Mouse (Mus musculus): ENCODE data around the gene Wdr1. TPM values are rescaled to one million over a fixed set of nuclear protein-coding genes. Genes with fewer than 3 reads are reported as not detected.

The Wdr1 gene
- polyA plus RNA-seq, 1 experiment from 2014 or later = 170 TPM

DNA sequence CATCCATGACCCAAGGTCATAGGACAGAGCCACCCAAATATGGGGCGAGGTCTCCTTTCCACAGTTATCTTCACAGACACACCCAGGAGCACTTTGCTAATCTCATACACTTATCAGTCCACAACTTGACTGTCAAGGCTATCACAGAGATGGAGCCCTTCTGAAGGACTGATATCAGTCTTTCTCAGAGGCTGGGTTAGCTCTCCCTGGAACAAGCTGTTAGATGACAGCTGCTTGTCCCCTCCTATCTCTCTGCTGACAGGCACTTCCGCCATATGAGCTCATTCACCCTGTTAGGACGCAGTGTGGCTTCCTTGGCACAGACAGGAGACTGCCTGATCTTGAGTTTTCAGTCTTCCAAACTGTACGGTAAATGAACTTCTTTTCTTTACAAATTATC lies 53.5 kb downstream of the Wdr1 start:
- WGBS = 88% methylated on average over 4 of the region's 4 CpGs

DNA sequence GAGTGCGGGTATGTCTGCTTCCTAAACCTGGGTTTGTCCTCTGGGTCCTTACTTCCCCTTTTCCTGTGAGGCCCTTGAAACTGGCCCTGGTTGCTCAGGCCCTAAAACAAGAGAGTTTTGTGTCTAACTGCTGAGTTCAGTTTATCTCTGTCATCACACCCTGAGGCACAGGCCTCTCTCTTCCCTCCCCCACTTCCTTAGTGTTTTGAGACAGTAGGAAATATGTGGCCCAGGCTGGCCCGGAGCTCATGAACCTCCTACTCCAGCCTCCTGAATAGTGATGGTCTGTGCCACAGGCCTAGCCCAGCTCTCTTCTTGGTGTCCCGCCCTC lies 57.6 kb downstream of the Wdr1 start:
- WGBS = 90% methylated on average over 3 of the region's 3 CpGs
- no peaks in the 10 kb centered on the region for H3K9me3 ChIP-seq (replicated peaks)
- H3K9ac ChIP-seq (replicated peaks) = no peak overlapping the region
- no peaks in the 10 kb centered on the region for H3K27me3 ChIP-seq (replicated peaks)
- no peak overlapping the region for H3K4me3 ChIP-seq (replicated peaks)
- H3K36me3 ChIP-seq = no peaks in the 10 kb centered on the region
- ATAC-seq (ENCODE audit: low FRiP score) = no peak
- no peak overlapping the region for H3K4me2 ChIP-seq
- H3K4me1 ChIP-seq = no peaks in the 10 kb centered on the region
- no peak overlapping the region for H3K27ac ChIP-seq (replicated peaks)

More for the DNA sequence above, 53.5 kb downstream of the Wdr1 start:
- H3K4me2 ChIP-seq = no peak overlapping the region
- H3K27ac ChIP-seq (replicated peaks) = no peak overlapping the region
- no peaks in the 10 kb centered on the region for H3K4me1 ChIP-seq
- no peaks in the 10 kb centered on the region for H3K36me3 ChIP-seq
- H3K9me3 ChIP-seq (replicated peaks) = no peaks in the 10 kb centered on the region
- no peak overlapping the region for H3K9ac ChIP-seq (replicated peaks)
- no peaks in the 10 kb centered on the region for H3K27me3 ChIP-seq (replicated peaks)
- no peak overlapping the region for H3K4me3 ChIP-seq (replicated peaks)
- no peak for ATAC-seq (ENCODE audit: low FRiP score)

DNA sequence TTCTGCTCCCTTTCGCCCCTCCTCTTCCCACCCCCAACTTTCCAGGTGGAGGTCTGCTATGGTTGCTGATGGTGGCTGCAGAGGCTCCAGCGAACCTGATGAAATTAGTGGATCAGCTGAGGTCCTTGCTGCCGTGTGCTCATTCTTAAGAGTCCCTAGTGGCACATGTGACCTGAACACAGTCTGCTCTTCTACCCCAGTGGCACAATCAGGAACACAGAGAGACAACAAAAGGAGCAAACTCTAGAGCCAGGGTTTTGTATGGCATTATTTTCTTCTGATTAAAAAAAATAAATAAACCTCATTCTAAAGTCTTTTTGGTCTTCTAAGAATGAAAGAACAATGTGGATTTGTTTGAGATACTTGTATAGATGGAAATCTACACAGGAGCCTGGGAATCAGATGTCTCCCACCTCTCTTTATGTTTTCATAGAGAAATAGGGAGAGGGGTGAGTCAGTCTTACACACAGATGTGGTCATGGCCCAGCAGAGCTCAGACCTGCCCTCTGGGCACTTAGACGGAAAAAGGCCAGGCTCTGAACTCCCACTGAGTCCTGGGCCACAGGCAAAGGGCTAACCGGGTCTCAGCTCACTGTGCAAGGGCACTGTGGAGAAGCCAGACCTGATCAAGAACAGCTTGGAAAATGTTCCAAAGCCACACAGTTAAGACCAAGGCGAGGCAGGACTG lies 58.1 kb downstream of the Wdr1 start:
- no peaks in the 10 kb centered on the region for H3K9me3 ChIP-seq (replicated peaks)
- 59% methylated on average over 6 of the region's 6 CpGs for WGBS
- no peak overlapping the region for H3K27ac ChIP-seq (replicated peaks)
- H3K36me3 ChIP-seq = no peaks in the 10 kb centered on the region
- no peaks in the 10 kb centered on the region for H3K4me1 ChIP-seq
- no peak overlapping the region for H3K4me3 ChIP-seq (replicated peaks)
- no peaks in the 10 kb centered on the region for H3K27me3 ChIP-seq (replicated peaks)
- no peak overlapping the region for H3K9ac ChIP-seq (replicated peaks)
- ATAC-seq (ENCODE audit: low FRiP score) = no peak
- no peak overlapping the region for H3K4me2 ChIP-seq

DNA sequence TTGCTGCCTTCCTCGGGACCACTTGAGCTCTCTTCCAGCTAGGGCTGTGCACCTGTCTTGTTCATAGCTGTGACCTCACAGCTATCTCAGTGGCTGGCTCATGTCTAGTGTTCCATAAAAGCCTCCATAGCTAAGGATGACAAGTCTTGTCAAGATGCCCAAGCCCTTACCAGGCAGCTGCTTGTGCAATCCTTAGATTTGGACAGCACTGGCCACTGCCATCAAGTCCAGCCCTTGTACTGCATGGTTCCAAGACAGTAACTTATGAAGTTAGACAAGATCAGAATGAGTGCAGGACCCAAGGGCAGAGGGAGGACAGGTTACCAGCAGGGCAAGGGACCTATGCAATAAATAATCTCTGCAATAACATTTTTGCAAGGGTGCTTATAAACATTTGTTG lies 58.9 kb downstream of the Wdr1 start:
- no peak overlapping the region for H3K9ac ChIP-seq (replicated peaks)
- WGBS = 83% methylated on average over 1 of the region's 1 CpGs
- no peak overlapping the region for H3K4me2 ChIP-seq
- no peak for ATAC-seq (ENCODE audit: low FRiP score)
- H3K9me3 ChIP-seq (replicated peaks) = no peaks in the 10 kb centered on the region
- H3K4me3 ChIP-seq (replicated peaks) = no peak overlapping the region
- no peak overlapping the region for H3K27ac ChIP-seq (replicated peaks)
- H3K36me3 ChIP-seq = no peaks in the 10 kb centered on the region
- H3K27me3 ChIP-seq (replicated peaks) = no peaks in the 10 kb centered on the region
- H3K4me1 ChIP-seq = no peaks in the 10 kb centered on the region

DNA sequence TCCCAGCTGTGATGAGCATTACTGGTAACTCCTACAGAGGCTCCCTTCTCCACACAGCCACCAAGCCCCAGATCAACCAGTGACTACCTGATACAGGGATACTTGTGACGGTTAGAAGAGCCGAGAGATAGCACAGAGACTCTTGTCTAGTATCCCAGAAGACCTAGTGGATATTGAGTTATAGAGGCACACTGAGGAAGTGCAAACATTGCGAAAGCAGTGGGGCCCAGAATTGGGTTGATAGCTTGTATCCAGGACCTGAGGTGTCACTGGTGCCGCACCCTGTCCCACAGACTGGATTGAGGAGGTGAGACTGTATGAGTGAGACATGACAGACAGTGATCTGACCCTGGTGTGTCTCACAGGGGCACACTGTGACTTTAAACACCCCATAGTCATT lies 60.0 kb downstream of the Wdr1 start, which contains the start of gene Slc2a9:
TSS of gene Slc2a9 (minus strand) at position 152 of the 400 bp plus-strand sequence.
- 95% methylated on average over 4 of the region's 4 CpGs for WGBS
- Histone ChIP-seq H3K27me3 (replicated peaks) (no peaks in the 10 kb centered on the region), H3K36me3 (no peaks in the 10 kb centered on the region), H3K9me3 (replicated peaks) (no peaks in the 10 kb centered on the region), H3K9ac (replicated peaks) (no peak within 1 kb of the TSS), H3K4me1 (no peaks in the 10 kb centered on the region), H3K4me2 (no peak within 1 kb of the TSS), H3K4me3 (replicated peaks) (no peak within 1 kb of the TSS), H3K27ac (replicated peaks) (no peak within 1 kb of the TSS)
- ATAC-seq (ENCODE audit: low FRiP score) = no peak

DNA sequence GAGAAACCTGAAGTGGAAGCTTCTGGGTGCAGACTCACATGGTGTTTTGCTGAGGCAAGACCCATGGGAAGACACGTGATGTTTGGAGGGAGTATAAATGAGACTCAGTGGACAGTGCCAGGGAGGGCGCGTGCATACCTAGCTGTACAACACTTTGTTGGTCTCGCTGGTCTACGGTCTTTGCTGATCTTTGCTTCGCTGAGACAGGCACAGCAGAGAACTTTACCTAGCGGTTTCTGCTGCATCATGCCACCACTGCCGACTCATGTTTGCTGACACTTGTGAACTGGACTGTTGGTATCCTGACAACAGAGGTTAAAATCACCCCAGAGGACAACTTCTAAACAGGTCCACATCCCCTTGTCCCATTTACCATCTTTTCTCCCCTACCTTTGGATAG lies 63.0 kb downstream of the Wdr1 start:
- H3K27me3 ChIP-seq (replicated peaks) = no peaks in the 10 kb centered on the region
- H3K9ac ChIP-seq (replicated peaks) = no peak overlapping the region
- no peak overlapping the region for H3K27ac ChIP-seq (replicated peaks)
- ATAC-seq (ENCODE audit: low FRiP score) = no peak
- H3K4me2 ChIP-seq = no peak overlapping the region
- H3K36me3 ChIP-seq = no peaks in the 10 kb centered on the region
- no peaks in the 10 kb centered on the region for H3K4me1 ChIP-seq
- WGBS = 94% methylated on average over 8 of the region's 8 CpGs
- H3K4me3 ChIP-seq (replicated peaks) = no peak overlapping the region
- no peaks in the 10 kb centered on the region for H3K9me3 ChIP-seq (replicated peaks)

DNA sequence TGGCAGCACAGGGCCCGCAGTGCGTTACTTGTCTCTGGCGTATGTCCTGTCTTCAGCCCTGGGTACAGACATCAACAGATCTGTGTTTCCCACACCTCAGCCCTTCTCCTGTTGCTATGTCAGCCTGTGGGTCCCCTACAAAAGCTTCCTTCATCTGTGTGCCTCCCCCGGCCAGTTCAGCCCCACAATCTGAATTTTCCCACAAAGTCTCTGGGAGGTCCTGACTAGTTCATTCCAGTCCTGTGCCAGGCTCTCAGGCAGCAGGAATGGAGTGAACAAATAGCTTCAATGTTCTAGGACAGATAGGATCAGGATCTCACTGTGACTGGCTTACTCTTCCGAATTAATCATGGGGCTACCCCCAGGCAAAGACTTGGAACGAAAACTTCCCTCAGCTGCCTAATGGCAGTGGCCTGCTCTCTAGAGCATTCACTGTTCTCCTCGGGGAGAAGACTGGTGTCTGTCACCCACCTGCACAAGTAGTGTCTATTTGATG lies 63.7 kb downstream of the Wdr1 start:
- Histone ChIP-seq H3K4me3 (replicated peaks) (no peak overlapping the region), H3K4me1 (no peaks in the 10 kb centered on the region), H3K27me3 (replicated peaks) (no peaks in the 10 kb centered on the region), H3K9me3 (replicated peaks) (no peaks in the 10 kb centered on the region), H3K9ac (replicated peaks) (no peak overlapping the region), H3K4me2 (no peak overlapping the region), H3K36me3 (no peaks in the 10 kb centered on the region), H3K27ac (replicated peaks) (peak overlapping the region; percentile 56; the same call in 1 of the 2 replicates)
- ATAC-seq (ENCODE audit: low FRiP score) = peak; percentile 64
- 79% methylated on average over 7 of the region's 7 CpGs for WGBS

DNA sequence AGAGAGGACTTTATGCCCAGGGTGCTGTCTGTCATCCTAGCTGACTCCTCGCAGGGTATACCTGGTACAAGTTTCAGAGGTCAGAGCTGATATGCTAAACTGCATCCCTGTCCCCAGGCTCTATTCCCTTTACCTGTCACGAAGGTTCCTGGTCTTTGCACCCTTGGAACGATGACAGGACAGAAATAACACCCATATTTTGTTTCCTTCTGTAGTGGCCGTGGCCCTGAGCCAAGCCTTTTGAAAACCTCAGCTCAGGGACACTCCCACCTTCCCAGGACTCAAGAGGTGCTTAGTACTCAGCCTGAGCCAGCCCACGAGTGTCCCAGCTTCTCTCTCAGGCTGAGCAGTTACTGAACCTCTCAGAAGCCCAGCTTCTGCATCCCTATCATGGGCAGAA lies 64.5 kb downstream of the Wdr1 start:
- H3K27ac ChIP-seq (replicated peaks) = no peak overlapping the region

DNA sequence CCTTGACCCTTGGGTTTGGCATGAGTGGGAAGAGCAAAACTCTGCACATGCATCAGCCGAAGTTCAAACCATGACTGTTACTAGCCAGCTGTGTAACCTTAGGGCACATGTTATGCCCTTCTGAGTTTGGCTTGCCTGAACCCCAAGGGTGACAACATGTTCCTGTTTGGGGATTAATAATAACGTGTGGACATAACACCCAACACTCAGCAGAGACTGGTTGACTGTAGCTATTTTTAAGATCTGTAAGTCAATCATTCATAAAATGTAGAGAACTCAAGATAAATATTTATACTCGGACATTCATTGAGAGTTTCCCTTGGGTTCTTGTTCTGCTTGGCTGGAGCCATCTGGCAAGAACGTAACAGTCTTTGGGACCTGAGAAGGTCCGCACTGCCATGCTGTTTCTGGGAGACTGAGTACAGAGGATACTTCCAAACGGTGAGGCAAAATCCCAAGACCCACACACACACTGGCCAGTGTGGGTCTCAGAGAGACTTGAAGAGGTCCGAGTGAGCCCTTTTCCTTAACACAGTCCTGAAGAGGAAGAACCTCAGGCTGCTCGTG lies 66.4 kb downstream of the Wdr1 start:
- H3K27me3 ChIP-seq (replicated peaks) = no peaks in the 10 kb centered on the region
- no peak for ATAC-seq (ENCODE audit: low FRiP score)
- no peak overlapping the region for H3K9ac ChIP-seq (replicated peaks)
- H3K4me2 ChIP-seq = no peak overlapping the region
- no peaks in the 10 kb centered on the region for H3K9me3 ChIP-seq (replicated peaks)
- no peak overlapping the region for H3K27ac ChIP-seq (replicated peaks)
- no peaks in the 10 kb centered on the region for H3K4me1 ChIP-seq
- H3K4me3 ChIP-seq (replicated peaks) = no peak overlapping the region
- no peaks in the 10 kb centered on the region for H3K36me3 ChIP-seq
- 86% methylated on average over 8 of the region's 8 CpGs for WGBS

More for the DNA sequence above, 64.5 kb downstream of the Wdr1 start:
- Histone ChIP-seq H3K36me3 (no peaks in the 10 kb centered on the region), H3K4me3 (replicated peaks) (no peak overlapping the region), H3K27me3 (replicated peaks) (no peaks in the 10 kb centered on the region), H3K9ac (replicated peaks) (no peak overlapping the region), H3K4me2 (no peak overlapping the region), H3K9me3 (replicated peaks) (no peaks in the 10 kb centered on the region), H3K4me1 (no peaks in the 10 kb centered on the region)
- WGBS = 79% methylated on average over 5 of the region's 5 CpGs
- no peak for ATAC-seq (ENCODE audit: low FRiP score)

DNA sequence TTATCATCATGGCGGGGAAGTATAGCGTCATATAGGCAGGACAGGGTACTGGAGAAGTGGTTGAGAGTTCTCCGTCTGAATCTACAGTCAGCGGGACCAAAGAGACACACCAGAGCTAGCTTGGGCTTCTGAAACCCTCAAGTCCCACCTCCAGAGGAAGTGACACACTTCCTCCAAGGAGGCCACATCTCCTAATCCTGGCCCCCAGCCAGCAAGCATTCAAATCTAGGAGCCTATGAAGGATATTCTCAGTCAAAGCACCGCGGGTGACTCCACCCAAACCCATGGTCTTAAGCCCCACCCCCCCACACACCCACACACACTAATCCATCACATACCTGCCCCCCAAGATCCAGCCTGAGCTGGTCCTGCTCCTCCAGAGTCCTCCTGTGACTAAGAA lies 69.1 kb downstream of the Wdr1 start:
- WGBS = 97% methylated on average over 6 of the region's 6 CpGs
- no peaks in the 10 kb centered on the region for H3K36me3 ChIP-seq

DNA sequence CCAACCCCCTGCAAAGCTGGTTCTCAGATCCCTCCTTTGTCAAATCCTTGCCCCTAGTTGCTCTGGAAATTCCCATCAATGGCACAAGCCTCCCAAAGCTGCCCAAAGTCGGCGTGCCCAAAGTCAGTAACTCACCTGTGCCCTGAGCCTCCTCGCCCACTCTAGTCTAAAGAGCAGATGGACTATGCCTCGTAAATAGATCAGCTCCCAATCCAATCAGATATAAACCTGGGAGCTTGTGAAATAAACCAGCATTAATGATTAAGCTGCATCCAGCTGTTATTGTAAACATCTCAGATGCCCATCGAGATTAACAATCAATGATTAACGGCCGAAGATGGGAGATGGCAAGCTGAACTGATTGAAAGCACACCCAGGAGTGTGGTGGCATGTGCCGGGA lies 71.3 kb downstream of the Wdr1 start:
- WGBS = 80% methylated on average over 8 of the region's 8 CpGs
- H3K9me3 ChIP-seq (replicated peaks) = no peaks in the 10 kb centered on the region
- H3K27ac ChIP-seq (replicated peaks) = no peak overlapping the region
- H3K27me3 ChIP-seq (replicated peaks) = no peaks in the 10 kb centered on the region
- H3K4me1 ChIP-seq = no peaks in the 10 kb centered on the region
- H3K9ac ChIP-seq (replicated peaks) = no peak overlapping the region
- no peaks in the 10 kb centered on the region for H3K36me3 ChIP-seq
- no peak for ATAC-seq (ENCODE audit: low FRiP score)
- H3K4me2 ChIP-seq = no peak overlapping the region
- no peak overlapping the region for H3K4me3 ChIP-seq (replicated peaks)

More for the DNA sequence above, 69.1 kb downstream of the Wdr1 start:
- ATAC-seq (ENCODE audit: low FRiP score) = no peak
- no peak overlapping the region for H3K27ac ChIP-seq (replicated peaks)
- no peaks in the 10 kb centered on the region for H3K4me1 ChIP-seq
- no peak overlapping the region for H3K9ac ChIP-seq (replicated peaks)
- H3K9me3 ChIP-seq (replicated peaks) = no peaks in the 10 kb centered on the region
- H3K4me2 ChIP-seq = no peak overlapping the region
- H3K4me3 ChIP-seq (replicated peaks) = no peak overlapping the region
- H3K27me3 ChIP-seq (replicated peaks) = no peaks in the 10 kb centered on the region

DNA sequence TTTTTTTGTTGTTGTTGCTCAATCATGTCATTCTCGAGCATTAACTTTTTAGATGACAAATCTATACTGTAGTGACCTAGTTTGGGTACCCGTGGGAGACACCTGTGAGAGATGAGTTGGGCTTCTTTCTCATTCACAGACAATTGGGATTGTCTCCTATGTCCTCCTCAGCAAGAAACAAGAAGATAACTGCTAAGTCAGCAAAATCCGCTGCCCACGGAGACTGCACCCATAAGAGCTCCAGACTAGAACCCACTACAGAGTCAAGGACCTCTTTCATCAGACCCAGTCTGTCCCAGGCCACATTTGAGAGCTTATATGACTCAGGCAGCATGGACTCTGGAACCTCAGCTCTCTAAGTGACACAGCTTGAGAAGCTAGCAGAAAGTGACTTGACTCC lies 73.3 kb downstream of the Wdr1 start:
- no peaks in the 10 kb centered on the region for H3K9me3 ChIP-seq (replicated peaks)
- no peaks in the 10 kb centered on the region for H3K27me3 ChIP-seq (replicated peaks)
- H3K9ac ChIP-seq (replicated peaks) = no peak overlapping the region
- H3K4me3 ChIP-seq (replicated peaks) = no peak overlapping the region
- H3K36me3 ChIP-seq = no peaks in the 10 kb centered on the region
- H3K4me1 ChIP-seq = no peaks in the 10 kb centered on the region
- H3K4me2 ChIP-seq = no peak overlapping the region
- no peak overlapping the region for H3K27ac ChIP-seq (replicated peaks)
- no peak for ATAC-seq (ENCODE audit: low FRiP score)
- 90% methylated on average over 4 of the region's 4 CpGs for WGBS

Data from neural tube, embryonic 15.5 days (tissue).